Mouse (Mus musculus): ENCODE measurements around the gene Herc4. TPM values are rescaled to one million over a fixed set of nuclear protein-coding genes. Genes with fewer than 3 reads are reported as not detected.

The Herc4 gene
- polyA plus RNA-seq (2015; fragmentation: Nextera tagmentation; extraction: Ambion mirVana) = 42.0 and 47.9 TPM in 2 replicates

DNA sequence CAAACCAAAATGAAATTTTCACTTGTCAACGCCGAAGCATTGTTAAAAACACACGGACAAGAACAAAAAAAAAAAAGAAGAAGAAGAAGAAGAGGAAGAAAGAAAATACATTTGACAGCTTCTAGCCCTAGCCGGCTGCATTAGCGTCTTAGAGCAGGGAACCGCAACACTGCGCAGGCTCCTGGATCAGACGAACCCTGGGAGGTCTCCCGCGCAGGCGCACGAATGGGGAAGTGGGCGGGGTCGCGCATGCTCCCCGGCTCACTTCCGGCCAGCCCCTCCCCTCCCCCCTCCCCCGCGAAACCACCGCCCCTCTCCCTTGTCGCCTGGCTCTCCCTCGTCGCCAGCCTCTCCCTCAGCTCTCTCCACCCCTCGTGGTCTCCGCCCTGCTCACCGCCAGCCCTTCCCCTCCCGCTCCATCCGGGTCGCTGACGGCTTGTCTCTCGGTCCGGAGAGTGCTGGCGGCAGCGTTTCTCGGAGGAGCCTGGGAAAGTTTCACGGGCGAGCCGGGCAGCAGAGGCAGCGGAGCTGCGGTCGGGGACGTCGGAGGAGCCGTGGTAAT, at the start of gene Herc4:
Gene Herc4, plus strand, starts transcription at position 318 of the 562 bp plus-strand sequence.

DNA sequence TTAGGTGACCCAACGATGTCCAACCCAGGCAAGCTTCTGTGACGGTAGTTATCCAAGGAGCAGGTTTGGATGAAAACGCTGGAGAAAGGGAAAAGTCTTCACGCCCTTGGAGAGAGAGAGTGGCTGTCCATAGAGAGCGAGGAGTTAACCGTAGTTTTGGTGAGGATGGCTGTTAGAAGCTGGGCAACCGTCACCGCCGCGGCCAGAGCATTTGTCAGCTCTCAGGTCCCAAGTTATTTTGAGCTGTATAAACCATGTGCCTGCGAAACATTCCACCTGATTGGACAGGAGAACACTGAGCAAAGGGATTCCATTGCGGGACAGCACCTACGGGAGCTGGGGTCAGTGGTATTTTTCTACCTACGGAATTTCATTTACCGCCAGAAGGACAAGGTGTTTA, 39.9 kb upstream of the Herc4 start, which contains the start of gene Mypn:
Gene Mypn, minus strand, starts transcription at position 225 of the 400 bp plus-strand sequence.

Other genes starting within 250 kb of the Herc4 start
- gene Hnrnph3, start 219.6 kb upstream of the Herc4 start, polyA plus RNA-seq (2015; fragmentation: Nextera tagmentation; extraction: Ambion mirVana) = 30.7 and 34.8 TPM in 2 replicates
- 0.88 and 0.91 TPM in 2 replicates for gene Pbld2, start 219.5 kb upstream of the Herc4 start, polyA plus RNA-seq (2015; fragmentation: Nextera tagmentation; extraction: Ambion mirVana)
- gene Pbld1, start 183.6 kb upstream of the Herc4 start, polyA plus RNA-seq (2015; fragmentation: Nextera tagmentation; extraction: Ambion mirVana) = 0.23 and 0.39 TPM in 2 replicates
- gene Atoh7, start 144.2 kb upstream of the Herc4 start, polyA plus RNA-seq (2015; fragmentation: Nextera tagmentation; extraction: Ambion mirVana) = not detected in 2 replicates
- gene Mypn, start 39.9 kb upstream of the Herc4 start, polyA plus RNA-seq (2015; fragmentation: Nextera tagmentation; extraction: Ambion mirVana) = 0.75 and 1.0 TPM in 2 replicates
- gene Sirt1, start 137.9 kb downstream of the Herc4 start, polyA plus RNA-seq (2015; fragmentation: Nextera tagmentation; extraction: Ambion mirVana) = 2.2 and 2.9 TPM in 2 replicates
- 3.8 and 5.1 TPM in 2 replicates for gene Dnajc12, start 138.6 kb downstream of the Herc4 start, polyA plus RNA-seq (2015; fragmentation: Nextera tagmentation; extraction: Ambion mirVana)
- gene Gm7075, start 178.0 kb downstream of the Herc4 start, polyA plus RNA-seq (2015; fragmentation: Nextera tagmentation; extraction: Ambion mirVana) = not detected in 2 replicates
- gene Ctnna3, start 186.3 kb downstream of the Herc4 start, polyA plus RNA-seq (2015; fragmentation: Nextera tagmentation; extraction: Ambion mirVana) = 0.18 and 0.33 TPM in 2 replicates